Mouse (Mus musculus): ENCODE data around the gene E330009J07Rik.

DNA sequence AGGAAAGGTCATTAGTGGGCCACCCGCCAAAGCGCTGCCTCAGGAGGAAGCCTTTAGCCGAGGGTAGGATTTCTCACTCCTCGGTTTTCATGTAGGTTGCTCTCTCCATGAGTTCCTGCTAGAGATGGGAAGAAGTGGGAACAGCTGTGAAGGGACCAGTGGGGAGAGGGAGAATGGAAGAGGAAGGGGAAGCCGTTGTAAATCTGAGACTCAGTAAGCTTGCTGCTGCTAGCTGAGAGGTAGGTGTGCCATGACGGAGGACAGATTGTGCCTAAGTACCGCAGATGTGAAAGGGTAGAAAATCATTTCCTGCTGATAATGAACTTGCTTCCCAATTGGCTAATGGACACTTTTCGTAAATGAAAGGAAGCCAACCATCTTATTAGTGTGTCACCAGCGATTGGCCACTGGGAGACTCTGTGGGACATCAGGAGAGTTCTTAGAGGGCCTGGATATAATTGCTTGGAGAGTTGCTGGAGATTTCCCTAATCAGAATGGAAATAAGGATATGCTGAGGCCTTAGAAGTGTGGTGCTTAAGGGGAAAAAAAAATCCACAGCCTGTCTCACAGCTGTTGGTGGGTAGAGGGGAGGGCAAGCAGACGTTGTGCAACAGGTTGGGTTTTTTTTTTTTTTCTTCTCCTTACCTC lies 7.5 kb upstream of the E330009J07Rik start:
- TF ChIP-seq CTCF (IDR thresholded peaks at IDR 0.05; ENCODE audit: borderline replicate concordance, insufficient read depth, low read depth, low read length): no peak
- no peak for TF ChIP-seq POLR2A (IDR thresholded peaks at IDR 0.05; ENCODE audit: borderline replicate concordance, insufficient read depth, low read length)

Data from cerebellum, adult 2 months (tissue).